Mouse (Mus musculus): ENCODE measurements around the gene Clba1. TPM values are rescaled to one million over a fixed set of nuclear protein-coding genes. Genes with fewer than 3 reads are reported as not detected.

Gene Clba1
- total and polyA plus RNA-seq, 3 experiments, result 15.2 to 21.4 TPM; not detected in 1

- H3K4me1 ChIP-seq (ENCODE audit: control insufficient read depth in 1 of 2, insufficient read depth in 2 of 2, low read length in 2 of 2), result peaks cover 5 to 30% of the 10 kb centered on the region in 2 experiments
- peaks cover 0 to 5% of the 10 kb centered on the region in 2 experiments; a peak in 1 of 4 replicates for H3K36me3 ChIP-seq (ENCODE audit: control insufficient read depth in 1 of 2, insufficient read depth in 2 of 2, low read length in 2 of 2)
- peak overlapping the region; percentile 50 for H3K9ac ChIP-seq (ENCODE audit: control insufficient read depth, low read depth, low read length, poor library complexity, severe bottlenecking)
- peak; percentile 70 for DNase-seq (ENCODE audit: low read depth, low spot score)
- no peak overlapping the region; the same call in 1 of the 2 replicates for H3K27ac ChIP-seq (ENCODE audit: control insufficient read depth, low read depth, low read length)
- H3K4me3 ChIP-seq (ENCODE audit: control insufficient read depth in 1 of 2, insufficient read depth in 1 of 2, low read depth in 2 of 2, low read length in 2 of 2), result peak overlapping the region; percentile 47 to 73
- TF ChIP-seq USF1 (IDR thresholded peaks at IDR 0.05; ENCODE audit: low read depth, low read length) (no peak), ZC3H11A (IDR thresholded peaks at IDR 0.05; ENCODE audit: low read depth, low read length) (no peak), TBP (IDR thresholded peaks at IDR 0.05; ENCODE audit: low read depth, low read length) (peak; percentile 39; the same call in 1 of the 2 replicates), SIN3A (IDR thresholded peaks at IDR 0.05; ENCODE audit: low read length) (peak; percentile 67; the same call in 1 of the 2 replicates), TCF12 (IDR thresholded peaks at IDR 0.05; ENCODE audit: low read depth, low read length) (peak; percentile 46; the same call in 1 of the 2 replicates), ELF1 (IDR thresholded peaks at IDR 0.05; ENCODE audit: low read depth, low read length) (peak; percentile 86), POLR2A (IDR thresholded peaks at IDR 0.05; ENCODE audit: control insufficient read depth in 1 of 2, insufficient read depth in 1 of 2, low read depth in 1 of 2, low read length in 2 of 2, poor library complexity in 1 of 2) (peak in 1 of 2 experiments; percentile 36; a peak in 1 of 4 replicates), NELFE (IDR thresholded peaks at IDR 0.05; ENCODE audit: low read depth, low read length) (peak; percentile 44), NRF1 (IDR thresholded peaks at IDR 0.05; ENCODE audit: insufficient read depth, low read depth, low read length, poor library complexity, severe bottlenecking) (0 out of 2 replicates have a peak, but pooled peaks have one; percentile 25), HCFC1 (IDR thresholded peaks at IDR 0.05; ENCODE audit: low read depth, low read length) (0 out of 2 replicates have a peak, but pooled peaks have one; percentile 57), MAZ (IDR thresholded peaks at IDR 0.05; ENCODE audit: low read depth, low read length) (peak; percentile 75; the same call in 1 of the 2 replicates), ETS1 (IDR thresholded peaks at IDR 0.05; ENCODE audit: low read depth, low read length) (peak; percentile 87), KAT2A (conservative IDR thresholded peaks at IDR 0.05; ENCODE audit: low read depth, low read length) (no peak)
- no peaks in the 10 kb centered on the region for H3K9me3 ChIP-seq (replicated peaks; ENCODE audit: insufficient read depth, low read length)
- H3K27me3 ChIP-seq (ENCODE audit: control insufficient read depth in 1 of 2, insufficient read depth in 2 of 2, low read length in 2 of 2), result no peaks in the 10 kb centered on the region
- no peaks in the 10 kb centered on the region for H3K79me2 ChIP-seq (ENCODE audit: control insufficient read depth, insufficient read depth, low read length, poor library complexity)
These were observed 52.0 kb downstream of the Clba1 start for GRCm38 (mm10) chr12:112860765-112861164.

GRCm38 (mm10) chr12:112861911-112862321, 53.2 kb downstream of the Clba1 start:
- H3K27ac ChIP-seq (ENCODE audit: control insufficient read depth, low read depth, low read length), result no peak overlapping the region
- no peaks in the 10 kb centered on the region for H3K79me2 ChIP-seq (ENCODE audit: control insufficient read depth, insufficient read depth, low read length, poor library complexity)
- H3K27me3 ChIP-seq (ENCODE audit: control insufficient read depth in 1 of 2, insufficient read depth in 2 of 2, low read length in 2 of 2), result no peaks in the 10 kb centered on the region
- TF ChIP-seq ZMIZ1 (IDR thresholded peaks at IDR 0.05; ENCODE audit: low read depth, low read length) (no peak), MYB (IDR thresholded peaks at IDR 0.05; ENCODE audit: low read depth, low read length) (no peak), ETS1 (IDR thresholded peaks at IDR 0.05; ENCODE audit: low read depth, low read length) (peak; percentile 19; the same call in 1 of the 2 replicates), TAL1 (IDR thresholded peaks at IDR 0.05; ENCODE audit: low read length) (0 out of 2 replicates have a peak, but pooled peaks have one; percentile 6), GABPA (IDR thresholded peaks at IDR 0.05; ENCODE audit: low read depth, low read length) (no peak)
- peak; percentile 35 for DNase-seq (ENCODE audit: low read depth, low spot score)
- peaks cover 0 to 5% of the 10 kb centered on the region in 2 experiments; a peak in 1 of 4 replicates for H3K36me3 ChIP-seq (ENCODE audit: control insufficient read depth in 1 of 2, insufficient read depth in 2 of 2, low read length in 2 of 2)
- H3K9ac ChIP-seq (ENCODE audit: control insufficient read depth, low read depth, low read length, poor library complexity, severe bottlenecking), result no peak overlapping the region
- no peaks in the 10 kb centered on the region for H3K9me3 ChIP-seq (replicated peaks; ENCODE audit: insufficient read depth, low read length)
- H3K4me1 ChIP-seq (ENCODE audit: control insufficient read depth in 1 of 2, insufficient read depth in 2 of 2, low read length in 2 of 2), result peaks cover 5 to 30% of the 10 kb centered on the region in 2 experiments
- no peak overlapping the region for H3K4me3 ChIP-seq (ENCODE audit: control insufficient read depth in 1 of 2, insufficient read depth in 1 of 2, low read depth in 2 of 2, low read length in 2 of 2)

Data from MEL (cell line).